20 mouse cellular contexts compared by ENCODE assay signal in genomic region chr17:73197724-73198123, GRCm38 (mm10).
DNase-seq lines count a peak whose midpoint lies in the region; ATAC-seq and TF ChIP-seq lines count a peak whose summit lies in the region.
"Had no signal": no experiment of that assay in that cellular context is flagged by ENCODE, and none has a peak within 500 bp of the region (broad histone marks: within the 10 kb centered on the region; RNA-seq: fewer than 3 reads in every experiment).

No protein-coding gene starts in this region.

- no peak for ATAC-seq in heart, embryonic 13.5 days (ENCODE audit: extremely low read depth, insufficient number of reproducible peaks, low FRiP score, low TSS enrichment)
- ATAC-seq in common myeloid progenitor, adult 5-6 weeks (replicated peaks; ENCODE audit: low read depth, poor library complexity, severe bottlenecking), result peak; percentile 76
- peak; percentile 39; the same call in 1 of the 2 replicates for ATAC-seq in megakaryocyte progenitor cell, adult 5-6 weeks (replicated peaks; ENCODE audit: poor library complexity)
- no peak for ATAC-seq in CD4-positive, CD25-positive, alpha-beta regulatory T cell, adult 4 months
- ATAC-seq: forebrain, embryonic 16.5 days; hindbrain, postnatal 0 days had no signal

- H3K4me2 ChIP-seq in heart, embryonic 13.5 days, result no peak overlapping the region
- H3K4me2 ChIP-seq: embryonic facial prominence, embryonic 12.5 days; forebrain, embryonic 12.5 days; hindbrain, embryonic 13.5 days had no signal

- DNase-seq in heart, adult 11 months, result no peak
- peak; percentile 14 to 18 for DNase-seq in B cell, adult 2 months
- no peak for DNase-seq in gastrocnemius, adult 2 months
- DNase-seq in ovary, postnatal 10 days (ENCODE audit: low spot score), result no peak
- DNase-seq: adrenal gland, adult 2 months; adrenal gland, postnatal 36 days; cerebellum, adult 8-10 months; cerebellum, postnatal 14 days; gastrocnemius, postnatal 14 days; heart, postnatal 10 days; heart, postnatal 4 days had no signal

- H3K27ac ChIP-seq in heart, embryonic 13.5 days (replicated peaks), result 0 out of 2 replicates have a peak overlapping the region, but pooled peaks have one; percentile 4
- no peak overlapping the region for H3K27ac ChIP-seq in gastrocnemius, adult 2 months
- H3K27ac ChIP-seq: embryonic facial prominence, embryonic 12.5 days; forebrain, embryonic 12.5 days; hindbrain, embryonic 13.5 days; hindbrain, postnatal 0 days had no signal

- peaks cover 2% of the 10 kb centered on the region; the same call in 1 of the 2 replicates for H3K9me3 ChIP-seq in heart, embryonic 13.5 days
- H3K9me3 ChIP-seq: embryonic facial prominence, embryonic 12.5 days; forebrain, embryonic 12.5 days; hindbrain, embryonic 13.5 days had no signal

- intact Hi-C loops in gastrocnemius, adult 2 months (cut with DNase I), result no loop called here

- 72% methylated on average over 1 of the region's 1 CpGs for WGBS in heart, embryonic 13.5 days

- no peak overlapping the region for H3K9ac ChIP-seq in heart, embryonic 13.5 days
- H3K9ac ChIP-seq: embryonic facial prominence, embryonic 12.5 days; forebrain, embryonic 12.5 days; hindbrain, embryonic 13.5 days had no signal

- H3K36me3 ChIP-seq in heart, embryonic 13.5 days, result peaks cover 29% of the 10 kb centered on the region
- H3K36me3 ChIP-seq: embryonic facial prominence, embryonic 12.5 days; forebrain, embryonic 12.5 days; hindbrain, embryonic 13.5 days had no signal

- TF ChIP-seq CTCF in gastrocnemius, adult 2 months (IDR thresholded peaks at IDR 0.05), result no peak

- H3K4me3 ChIP-seq in heart, embryonic 13.5 days, result no peak overlapping the region
- no peak overlapping the region for H3K4me3 ChIP-seq in gastrocnemius, adult 2 months
- H3K4me3 ChIP-seq: embryonic facial prominence, embryonic 12.5 days; forebrain, embryonic 12.5 days; hindbrain, embryonic 13.5 days had no signal

- peaks cover 18% of the 10 kb centered on the region for H3K4me1 ChIP-seq in heart, embryonic 13.5 days
- H3K4me1 ChIP-seq: embryonic facial prominence, embryonic 12.5 days; forebrain, embryonic 12.5 days; hindbrain, embryonic 13.5 days had no signal

- no peaks in the 10 kb centered on the region for H3K27me3 ChIP-seq in heart, embryonic 13.5 days (replicated peaks)
- H3K27me3 ChIP-seq: embryonic facial prominence, embryonic 12.5 days; forebrain, embryonic 12.5 days; hindbrain, embryonic 13.5 days had no signal

Comparison
In these comparisons a context has a peak if more than half of its experiments do, and no peak if none do; other contexts are left out.
1. ATAC-seq: peak in common myeloid progenitor, adult 5-6 weeks (single experiment) and megakaryocyte progenitor cell, adult 5-6 weeks (single experiment); none in heart, embryonic 13.5 days (single experiment) and CD4-positive, CD25-positive, alpha-beta regulatory T cell, adult 4 months (single experiment).
2. DNase-seq: peak in B cell, adult 2 months (2 of 2); none in heart, adult 11 months (single experiment), gastrocnemius, adult 2 months (single experiment) and ovary, postnatal 10 days (single experiment).